Mouse (Mus musculus): ENCODE results near the gene Thap2.

The Thap2 gene

DNA sequence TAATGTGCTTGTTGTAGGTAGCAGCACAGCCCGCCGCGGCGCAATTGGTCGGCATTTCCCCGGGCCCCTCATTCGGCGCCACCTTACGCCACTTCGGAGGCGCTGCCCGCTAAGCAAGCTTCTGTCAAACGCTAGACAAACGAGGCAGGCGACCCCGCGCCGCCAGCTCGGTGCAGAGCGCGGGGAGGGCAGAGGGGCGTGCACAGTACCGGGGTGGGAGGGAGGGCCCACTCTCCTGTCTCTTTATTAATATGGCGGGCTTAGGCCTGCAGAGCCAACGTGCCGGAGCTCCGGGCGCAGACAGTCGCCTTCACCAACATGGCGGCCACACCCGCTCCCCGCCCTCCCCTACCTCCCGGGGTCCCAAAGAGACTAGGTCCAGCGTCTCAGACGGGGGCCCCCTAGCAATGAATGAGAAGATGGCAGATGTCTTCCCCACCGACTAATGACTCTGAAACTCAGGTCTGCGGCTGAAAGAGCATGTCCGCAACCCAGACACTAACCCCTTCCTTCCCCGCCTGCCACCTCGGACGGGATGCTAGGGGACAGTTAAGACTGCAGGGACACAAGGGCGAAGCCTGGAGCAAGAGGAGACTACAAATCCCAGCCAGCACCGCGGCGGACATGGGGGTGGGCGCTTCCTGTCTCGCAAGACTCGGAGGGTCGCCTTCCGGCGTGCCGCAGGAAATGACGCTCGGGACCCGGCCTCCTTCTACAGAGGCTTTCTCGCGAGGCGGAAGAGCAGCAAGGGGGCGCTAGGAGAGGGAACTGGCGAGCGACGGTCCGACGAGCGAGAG is at the start of gene Thap2, which contains the start of gene Zfc3h1:
Thap2 (minus strand) TSS at position 223 of the 797 bp plus-strand sequence.
Zfc3h1 (plus strand) TSS at position 739 of the 797 bp plus-strand sequence.
- peak; percentile 92 for DNase-seq (ENCODE audit: low read depth)

DNA sequence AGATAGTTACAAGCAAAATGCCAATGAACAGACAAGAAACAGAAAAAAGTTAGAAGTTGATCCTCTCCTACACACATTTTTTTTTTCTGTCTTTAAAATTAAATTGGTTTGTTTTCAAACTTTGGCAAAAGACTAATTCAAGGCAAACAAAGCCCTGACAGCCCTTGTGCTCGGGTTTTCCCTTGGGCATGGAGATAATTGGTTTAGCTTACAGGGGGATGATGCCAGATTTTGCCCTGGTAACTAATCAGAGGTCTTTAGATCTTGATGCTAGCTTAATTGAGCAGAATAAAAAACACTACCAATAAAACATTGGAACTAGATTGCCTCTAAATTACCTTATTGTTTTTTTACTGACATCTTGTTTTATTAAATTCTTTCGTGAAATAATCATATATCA is 41.1 kb upstream of the Thap2 start:
- DNase-seq (ENCODE audit: low read depth) = no peak

DNA sequence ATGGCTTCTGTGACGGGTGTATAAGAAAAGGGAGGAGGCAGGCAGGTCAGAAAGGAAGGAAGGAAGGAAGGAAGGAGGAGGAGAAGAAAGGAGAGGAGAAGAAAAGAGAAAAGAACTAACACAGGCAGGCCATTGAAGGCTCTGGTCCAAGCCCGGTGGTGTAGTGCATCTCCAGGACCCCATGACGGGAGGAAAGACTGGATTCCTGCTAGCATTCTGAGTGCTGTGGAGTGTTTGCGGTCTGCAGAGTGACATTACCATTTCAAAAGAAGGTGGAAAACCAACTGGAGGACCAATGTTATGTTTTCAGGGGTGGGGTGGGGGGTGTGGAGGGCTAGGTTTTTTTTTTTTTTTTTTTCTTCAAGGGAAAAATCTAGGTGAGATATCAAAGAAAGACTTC is 37.7 kb upstream of the Thap2 start:
- no peak for DNase-seq (ENCODE audit: low read depth)

DNA sequence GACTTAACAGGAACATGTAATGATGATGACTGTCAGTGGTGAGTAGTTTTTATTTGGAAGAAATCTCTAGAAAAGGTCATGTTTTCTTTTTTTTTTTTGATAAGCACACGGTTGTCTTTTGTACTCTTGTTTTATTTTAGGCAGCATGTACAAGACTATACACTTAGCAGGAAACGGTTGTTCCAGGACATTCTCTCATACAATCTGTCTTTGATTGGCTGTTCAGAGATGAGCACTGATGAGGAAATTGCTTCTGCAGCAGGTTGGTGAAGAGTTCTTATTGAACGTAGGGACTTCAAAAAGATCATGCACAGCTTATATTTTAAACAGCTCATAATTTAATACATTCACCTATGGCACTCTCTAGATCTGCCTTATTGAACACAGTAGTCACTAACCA is 29.8 kb upstream of the Thap2 start:
- DNase-seq (ENCODE audit: low read depth) = no peak

DNA sequence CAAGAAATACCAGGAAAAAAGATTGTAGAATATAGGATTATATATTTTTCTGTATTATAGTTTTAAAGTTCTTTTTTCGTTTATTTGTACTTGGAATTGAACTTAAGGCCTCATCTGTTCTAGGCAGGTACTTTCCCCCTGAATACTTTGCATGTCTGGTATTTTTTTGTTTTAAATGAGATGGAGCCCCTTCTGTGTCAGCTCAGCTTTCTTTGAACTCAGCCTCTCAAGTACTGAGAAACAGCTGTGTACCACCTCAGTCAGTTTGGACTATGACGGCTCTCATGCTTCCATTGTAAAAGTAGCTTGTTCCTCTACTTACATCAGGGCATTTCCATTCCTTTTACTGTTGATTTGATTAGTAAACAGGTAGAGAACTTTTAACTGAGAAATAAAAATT is 29.3 kb upstream of the Thap2 start:
- DNase-seq (ENCODE audit: low read depth) = no peak

DNA sequence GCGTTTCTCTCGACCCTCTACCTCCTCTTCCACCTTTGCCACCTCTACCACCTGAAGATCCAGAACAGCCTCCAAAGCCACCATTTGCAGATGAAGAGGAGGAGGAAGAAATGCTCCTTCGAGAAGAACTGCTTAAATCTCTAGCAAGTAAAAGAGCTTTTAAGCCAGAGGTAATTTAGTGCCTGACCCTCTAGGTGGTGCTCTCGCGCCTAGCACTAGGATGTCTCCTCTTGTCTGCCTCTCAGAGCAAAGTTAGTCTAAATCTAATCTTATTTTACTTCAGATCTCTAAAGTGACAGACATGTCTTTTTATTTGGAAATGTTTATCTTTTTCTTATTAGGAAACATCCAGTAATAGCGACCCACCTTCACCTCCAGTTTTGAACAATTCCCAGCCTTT is 22.1 kb upstream of the Thap2 start:
- peak; percentile 47 for DNase-seq (ENCODE audit: low read depth)

DNA sequence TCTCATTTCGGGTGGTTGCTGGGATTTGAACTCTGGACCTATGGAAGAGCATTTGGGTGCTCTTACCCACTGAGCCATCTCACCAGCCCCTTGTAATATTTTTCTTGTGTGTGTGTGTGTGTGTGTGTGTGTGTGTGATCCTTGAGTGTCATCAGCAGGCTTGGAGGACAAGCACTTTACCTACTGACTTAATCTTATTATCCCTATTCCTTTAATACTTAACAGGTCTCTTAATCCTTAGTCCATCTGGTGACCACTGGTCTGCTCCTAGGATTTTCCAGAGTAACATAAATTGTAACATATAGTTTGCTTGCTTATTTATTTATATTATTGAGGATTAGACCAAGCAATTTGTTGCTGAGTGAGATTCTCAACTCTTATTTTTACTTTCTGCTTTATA is 7.7 kb upstream of the Thap2 start:
- DNase-seq (ENCODE audit: low read depth) = no peak

DNA sequence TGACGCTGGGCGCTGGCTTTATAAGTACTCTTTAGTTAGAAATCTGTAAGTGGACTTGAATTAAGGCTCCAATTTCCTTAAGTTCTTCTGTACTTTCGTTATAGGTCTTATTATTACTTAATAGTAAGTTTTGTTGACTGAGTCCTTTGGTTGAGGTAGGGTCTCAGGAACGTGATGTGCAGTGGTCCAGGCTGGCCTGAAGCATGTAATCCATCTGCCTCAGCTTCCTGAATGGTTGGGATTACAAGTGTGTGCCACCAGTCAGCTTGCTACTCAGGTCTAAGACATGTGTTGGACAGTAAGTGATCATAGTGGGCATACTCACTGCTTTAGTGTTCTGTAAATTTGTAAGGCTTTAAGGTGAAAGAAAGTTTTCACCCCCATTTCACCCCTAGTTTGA is 6.8 kb upstream of the Thap2 start:
- no peak for DNase-seq (ENCODE audit: low read depth)

DNA sequence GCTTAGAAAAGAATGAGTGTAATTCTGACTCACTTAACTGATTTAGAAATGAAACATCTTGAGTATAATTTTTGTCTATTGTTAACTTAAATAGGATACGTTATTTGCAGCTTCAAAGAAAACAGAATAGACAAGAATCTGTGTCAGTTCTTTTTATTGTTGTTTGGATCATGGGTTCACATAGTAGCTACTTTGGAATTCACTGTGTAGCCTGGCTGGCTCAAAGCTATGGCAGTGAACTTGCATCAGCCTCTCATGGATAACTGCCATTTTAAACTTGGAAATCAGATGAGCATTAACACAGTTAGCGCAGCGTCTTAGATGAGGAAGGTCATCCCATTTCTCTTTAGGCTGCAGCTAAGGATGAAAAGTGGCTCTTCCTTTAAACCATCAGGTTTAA is 3.6 kb upstream of the Thap2 start:
- no peak for DNase-seq (ENCODE audit: low read depth)

DNA sequence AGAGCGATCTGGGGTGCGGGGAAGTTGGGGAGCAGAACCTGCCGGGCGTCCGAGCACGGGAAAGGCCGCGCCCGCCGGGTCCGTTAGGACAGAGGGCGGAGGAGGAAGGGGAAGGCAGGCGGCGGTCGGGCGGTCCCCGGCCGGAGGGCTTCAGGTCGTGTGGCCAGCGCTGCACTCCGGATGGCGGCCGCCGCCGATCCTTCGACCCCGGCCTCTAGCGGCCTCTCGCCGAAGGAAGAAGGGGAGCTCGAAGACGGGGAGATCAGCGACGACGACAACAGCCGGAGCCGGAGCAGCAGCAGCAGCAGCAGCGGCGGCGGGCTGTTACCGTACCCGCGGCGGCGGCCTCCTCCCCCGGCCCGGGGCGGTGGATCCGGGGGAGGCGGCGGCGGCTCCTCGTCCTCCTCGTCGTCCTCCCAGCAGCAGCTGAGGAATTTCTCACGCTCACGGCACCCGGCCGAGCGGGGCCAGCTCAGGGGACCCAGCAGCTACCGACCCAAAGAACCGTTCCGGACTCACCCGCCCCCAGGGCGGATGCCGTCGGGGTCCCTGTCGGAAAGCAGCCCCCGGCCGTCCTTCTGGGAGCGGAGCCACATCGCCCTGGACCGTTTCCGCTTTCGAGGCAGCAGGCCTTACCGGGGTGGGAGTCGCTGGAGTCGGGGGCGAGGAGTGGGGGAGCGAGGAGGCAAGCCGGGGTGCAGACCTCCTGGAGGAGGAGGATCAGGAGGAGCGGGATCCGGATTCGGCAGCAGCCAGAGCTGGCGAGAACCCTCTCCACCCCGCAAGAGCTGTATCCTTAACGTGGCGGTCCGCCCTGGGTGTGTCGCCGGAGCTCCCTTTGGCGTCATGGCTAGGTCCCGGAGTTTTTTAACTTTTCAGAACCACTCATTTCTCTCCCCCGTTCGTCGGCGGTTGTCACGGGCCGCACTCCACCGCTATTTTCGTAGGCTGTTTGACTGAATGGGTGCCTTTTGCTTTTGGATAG is 1.1 kb upstream of the Thap2 start:
- peak; percentile 49 for DNase-seq (ENCODE audit: low read depth)

DNA sequence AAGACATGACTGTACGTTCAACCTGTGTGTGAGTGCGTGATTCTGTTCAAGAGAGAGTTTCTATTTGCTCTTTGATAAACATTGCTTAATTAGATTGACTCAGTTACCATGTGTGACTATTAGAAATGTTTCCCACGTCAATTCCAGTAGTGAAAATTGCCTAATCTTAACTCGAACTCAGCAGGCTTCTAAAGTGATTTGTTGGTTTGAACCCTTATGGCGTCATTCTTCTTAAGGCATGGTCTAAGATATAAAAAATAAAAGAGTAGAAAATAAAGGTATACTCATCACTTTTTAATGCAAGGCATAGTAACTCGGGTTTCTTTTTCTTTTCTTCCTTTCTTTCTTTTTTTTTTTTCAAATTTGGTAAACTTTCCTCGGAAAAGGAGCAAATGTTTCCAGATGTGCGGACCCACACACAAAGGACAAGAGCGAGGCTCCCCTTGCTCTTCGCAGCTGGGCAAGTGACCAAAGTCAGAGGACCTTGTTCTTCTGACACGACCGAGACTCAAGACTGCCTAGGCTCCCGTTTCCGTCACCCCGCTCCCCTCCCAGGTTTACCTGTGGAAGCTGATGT is 511 bp downstream of the Thap2 start:
- peak; percentile 22 for DNase-seq (ENCODE audit: low read depth)

DNA sequence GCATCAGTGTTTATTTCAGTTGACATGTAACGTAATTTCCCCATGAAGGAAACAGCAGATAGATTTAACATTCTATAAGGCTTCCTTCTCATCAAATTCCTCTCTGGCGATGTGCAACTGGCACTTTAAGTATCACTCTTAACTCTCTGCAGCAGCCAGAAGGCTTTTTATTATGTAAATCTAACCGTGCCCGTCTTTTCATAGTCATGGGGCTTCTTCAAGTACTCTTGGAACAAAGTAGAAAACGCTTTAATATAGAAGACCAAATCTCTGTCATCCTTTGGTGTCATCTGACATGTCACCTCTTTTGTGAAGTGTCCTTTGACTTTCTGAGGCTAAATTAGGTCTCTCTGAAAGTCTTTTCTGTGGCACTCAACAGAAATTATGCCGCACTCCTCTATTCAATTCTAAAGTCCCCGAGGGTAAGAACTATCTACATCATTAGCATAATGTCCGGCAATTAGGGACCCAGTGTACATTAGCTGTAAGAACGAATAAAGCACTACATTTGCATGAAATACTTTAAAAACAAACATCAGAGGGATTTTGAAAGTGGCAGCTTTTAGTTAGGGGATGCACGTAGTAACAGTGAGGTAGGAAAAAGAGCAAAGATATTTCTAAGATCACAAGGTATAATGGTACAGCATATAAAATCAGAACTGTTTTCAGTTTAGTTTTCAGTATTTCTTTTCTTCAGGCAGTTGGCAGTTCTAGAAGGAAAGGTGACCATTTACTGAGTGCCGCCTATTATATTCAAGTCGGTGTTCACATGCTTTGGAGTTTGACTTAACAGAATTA is 1.2 kb downstream of the Thap2 start:
- DNase-seq (ENCODE audit: low read depth) = no peak

DNA sequence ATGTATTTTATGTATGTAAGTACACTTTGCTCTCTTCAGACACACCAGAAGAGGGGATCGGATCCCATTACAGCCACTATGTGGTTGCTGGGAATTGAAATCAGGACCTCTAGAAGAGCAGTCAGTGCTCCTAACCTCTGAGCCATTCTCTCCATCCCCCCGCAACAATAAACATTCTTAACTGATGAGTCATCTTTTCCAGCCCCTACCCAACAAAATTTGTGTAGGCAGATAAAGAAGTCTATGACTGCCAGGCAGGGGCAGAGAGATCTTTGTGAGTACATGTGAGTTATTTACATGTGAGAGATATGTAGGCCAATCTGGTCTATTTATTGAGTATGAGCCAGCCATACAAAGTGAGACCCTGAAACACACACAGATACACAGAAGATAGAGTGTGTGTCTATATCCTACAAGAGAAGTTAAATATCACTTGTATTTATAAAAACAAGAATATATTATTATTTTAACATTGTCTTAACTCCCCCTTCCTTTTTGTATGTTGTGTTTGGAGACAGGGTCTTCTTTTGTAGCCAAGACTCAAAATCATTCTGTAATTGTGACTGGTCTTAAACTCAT is 2.6 kb downstream of the Thap2 start:
- no peak for DNase-seq (ENCODE audit: low read depth)

DNA sequence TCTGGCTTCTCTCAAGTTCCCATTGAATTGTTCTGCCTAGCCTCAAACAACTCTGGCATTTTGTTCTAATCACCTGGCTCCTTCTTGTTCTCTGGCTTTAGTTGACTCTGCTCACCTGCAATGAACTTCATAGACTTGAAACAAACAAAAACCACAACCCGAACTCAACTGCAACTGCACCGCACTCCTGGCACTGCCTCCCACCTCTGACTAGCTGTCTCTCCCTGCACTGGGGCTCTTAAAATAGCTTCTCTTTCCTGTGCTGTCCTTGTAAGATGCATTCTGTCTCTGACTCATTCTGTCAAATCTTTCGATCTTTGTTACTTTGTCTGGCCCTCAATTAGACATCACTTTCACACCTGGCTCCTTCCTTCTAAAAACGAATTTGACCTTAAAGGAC is 21.1 kb downstream of the Thap2 start:
- no peak for DNase-seq (ENCODE audit: low read depth)

DNA sequence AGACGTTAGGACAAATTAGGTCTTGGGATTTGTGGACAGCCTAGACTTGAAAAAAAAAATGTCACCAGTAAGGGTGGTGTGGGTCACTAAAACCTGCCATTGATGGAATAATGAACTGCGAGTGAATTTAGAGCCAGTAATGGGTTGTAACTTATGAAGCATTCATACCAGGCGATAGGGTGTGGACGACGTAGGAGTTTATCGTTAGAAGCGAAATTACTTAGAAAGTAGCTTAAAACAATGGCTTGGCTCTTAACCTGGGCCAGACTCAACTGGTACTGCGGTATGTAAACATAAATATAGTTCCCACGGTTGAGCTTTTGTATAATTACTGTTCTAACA is 21.6 kb downstream of the Thap2 start:
- no peak for DNase-seq (ENCODE audit: low read depth)

DNA sequence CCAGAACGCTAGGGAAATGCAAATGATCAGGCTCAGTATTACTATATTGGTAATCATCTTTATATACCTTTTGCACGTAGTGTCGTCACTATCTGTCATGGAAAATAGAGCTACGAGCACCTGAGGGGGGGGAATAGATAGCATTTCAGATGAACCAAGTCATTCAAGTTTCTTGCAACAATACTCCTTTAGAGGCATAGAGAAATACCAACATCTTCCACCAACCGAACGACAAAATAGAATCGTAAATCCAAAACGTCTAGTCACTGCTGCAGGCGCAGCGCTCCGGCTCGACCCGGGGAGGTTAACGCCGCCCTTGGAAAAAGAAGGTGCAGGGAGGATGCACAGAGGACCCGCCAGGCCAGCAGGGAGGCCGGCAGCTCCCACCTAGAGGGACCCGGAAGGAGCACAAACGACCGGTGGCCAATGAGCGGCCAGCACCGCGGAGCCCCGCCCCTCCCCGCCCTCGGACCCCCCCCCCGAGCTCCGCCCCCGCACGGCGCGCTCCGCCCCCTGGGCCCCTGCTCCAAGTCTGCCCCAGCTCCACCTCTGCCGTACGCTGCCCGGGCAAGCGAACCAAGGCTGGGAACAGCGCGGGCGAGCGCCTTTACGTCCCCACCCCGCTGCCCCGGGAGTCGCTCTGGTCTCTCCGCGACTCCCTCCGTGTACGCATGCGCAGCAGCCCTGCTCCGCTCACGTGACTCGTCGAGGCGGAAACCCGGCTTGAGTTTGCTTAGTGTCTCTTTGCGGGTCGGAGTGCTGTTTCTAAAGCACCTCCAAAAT is 22.2 kb downstream of the Thap2 start, which contains the start of gene Tmem19:
Tmem19 (minus strand) TSS at position 662 of the 783 bp plus-strand sequence.
- DNase-seq (ENCODE audit: low read depth) = peak; percentile 97

DNA sequence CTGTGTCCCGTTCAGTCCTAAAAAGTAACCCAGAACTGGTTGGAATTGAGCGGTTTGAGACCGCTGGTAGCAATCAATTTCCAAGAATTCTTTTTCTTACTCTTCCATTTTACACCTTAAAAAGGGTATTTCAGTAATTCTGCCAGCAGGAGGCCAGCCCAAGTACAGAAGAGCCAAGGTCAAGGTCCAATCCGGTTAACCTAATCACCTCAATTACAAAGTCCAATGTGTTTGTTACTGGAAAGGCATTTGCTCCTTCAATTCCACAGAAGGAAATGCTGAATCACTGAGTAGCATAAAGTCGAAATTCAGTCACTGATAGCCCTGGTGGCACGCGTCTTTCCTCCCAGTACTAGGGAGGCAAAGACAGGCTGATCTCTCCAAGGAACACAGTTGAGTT is 25.2 kb downstream of the Thap2 start:
- DNase-seq (ENCODE audit: low read depth) = no peak

DNA sequence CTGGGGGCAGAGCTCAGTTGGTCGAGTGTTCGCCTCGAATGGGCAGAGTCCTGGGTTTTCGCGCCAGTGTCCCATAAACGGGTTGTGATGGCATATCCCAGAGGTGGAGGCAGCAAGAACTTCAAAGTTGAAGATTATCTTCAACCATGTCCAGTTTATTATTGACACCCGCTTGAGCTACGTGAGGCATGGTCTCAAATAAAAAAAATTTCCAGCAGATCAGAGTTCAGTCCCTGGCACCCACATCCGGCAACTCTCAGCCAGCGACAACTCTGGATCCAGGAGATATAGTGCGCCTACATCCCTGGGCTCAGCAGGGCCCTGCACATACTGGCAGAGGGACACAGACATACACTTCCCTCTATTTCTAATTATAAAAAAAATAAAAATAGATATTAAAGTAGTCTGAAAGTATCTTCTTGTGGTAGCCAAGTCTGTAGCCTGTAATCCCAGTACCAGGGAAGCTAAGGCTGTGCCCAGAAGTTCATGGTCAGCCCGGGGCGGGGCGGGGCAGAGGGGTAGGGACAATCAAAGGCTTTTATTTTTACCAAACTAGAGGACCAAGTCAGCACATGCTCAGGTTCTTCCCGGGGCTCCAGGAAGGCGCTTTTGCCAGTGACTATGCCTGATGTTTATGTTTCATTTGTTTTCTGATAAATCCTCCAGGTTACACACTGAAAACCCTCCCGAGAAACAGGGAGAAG is 25.9 kb downstream of the Thap2 start:
- no peak for DNase-seq (ENCODE audit: low read depth)

DNA sequence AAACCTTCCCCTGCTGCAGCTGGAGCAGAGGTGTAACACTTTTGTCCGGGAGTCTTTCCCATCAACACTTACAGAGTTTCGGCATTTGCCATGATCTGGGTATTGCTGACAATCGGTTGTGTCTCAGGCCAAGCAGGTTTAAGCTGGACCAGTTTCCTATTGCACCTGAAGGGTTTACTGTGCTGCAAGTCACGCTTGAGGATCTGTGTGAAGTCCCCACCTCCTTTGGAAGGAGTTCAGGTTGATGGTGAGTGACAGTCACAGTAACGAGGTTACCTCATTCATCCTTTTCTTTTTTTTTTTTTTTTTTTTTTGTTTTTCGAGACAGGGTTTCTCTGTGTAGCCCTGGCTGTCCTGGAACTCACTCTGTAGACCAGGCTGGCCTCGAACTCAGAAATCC is 28.1 kb downstream of the Thap2 start:
- no peak for DNase-seq (ENCODE audit: low read depth)

DNA sequence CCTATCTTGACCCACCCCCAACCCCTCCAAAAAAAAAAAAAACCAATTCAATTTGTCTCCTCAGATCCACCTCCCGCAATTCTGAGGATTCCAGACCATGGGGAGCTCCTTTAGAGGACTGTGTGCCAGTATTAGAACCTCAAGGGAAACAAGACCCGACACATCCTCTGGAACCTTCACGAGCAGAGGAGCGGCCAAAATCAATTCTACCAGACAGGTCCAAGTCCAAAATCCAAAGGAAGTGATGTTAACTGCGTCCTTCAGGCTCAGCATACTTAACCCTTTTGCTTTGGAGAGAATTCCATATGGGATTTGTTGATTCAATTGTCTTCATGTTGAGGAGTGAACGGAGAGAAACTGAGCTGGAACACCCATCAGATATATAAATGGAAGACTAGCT is 29.2 kb downstream of the Thap2 start:
- no peak for DNase-seq (ENCODE audit: low read depth)
